Mouse (Mus musculus) activated CD4-positive, CD25-positive, alpha-beta regulatory T cell, adult 4 months (primary cell): ENCODE measurements around the gene Phactr3. TPM values are rescaled to one million over a fixed set of nuclear protein-coding genes. Genes with fewer than 3 reads are reported as not detected.

ENCODE experiments used
- ATAC-seq: one replicate; pipeline ENCODE4 v1.8.0; 2017
- polyA plus RNA-seq, 2 experiments: library from polyadenylated mRNA; unstranded; fragments of 100-300 nt; shearing (Covaris generic); gene quantifications; one replicate each; pipeline ENCODE4 v1.2.1; 2017

The Phactr3 gene
- polyA plus RNA-seq, 2 experiments from 2014 or later, result 0.38 to 1.1 TPM

- no peak for ATAC-seq
These were observed 18.7 kb downstream of the Phactr3 start for GRCm38 (mm10) chr2:178137518-178137917.

DNA sequence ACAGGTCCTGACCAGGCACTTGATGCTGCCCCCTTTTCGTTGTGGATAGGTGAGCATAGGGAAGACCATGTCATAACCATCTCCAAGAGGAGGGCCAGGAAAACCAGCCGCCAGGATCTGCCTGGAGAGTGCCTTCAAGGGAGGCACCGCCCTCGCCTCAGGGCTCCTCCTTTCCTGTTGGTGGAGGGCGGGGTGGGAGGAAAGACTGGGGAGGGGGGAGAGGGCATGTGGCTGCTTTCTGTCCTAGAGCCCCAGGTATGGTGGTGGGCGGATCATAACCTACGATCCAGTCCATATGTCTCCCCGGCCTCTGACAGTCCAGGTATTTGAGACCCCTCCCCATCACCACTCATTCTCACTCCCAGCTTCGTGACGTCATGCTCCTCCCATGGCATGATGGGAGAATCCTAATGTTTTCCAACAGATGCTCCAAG, 22.7 kb downstream of the Phactr3 start:
- no peak for ATAC-seq

DNA sequence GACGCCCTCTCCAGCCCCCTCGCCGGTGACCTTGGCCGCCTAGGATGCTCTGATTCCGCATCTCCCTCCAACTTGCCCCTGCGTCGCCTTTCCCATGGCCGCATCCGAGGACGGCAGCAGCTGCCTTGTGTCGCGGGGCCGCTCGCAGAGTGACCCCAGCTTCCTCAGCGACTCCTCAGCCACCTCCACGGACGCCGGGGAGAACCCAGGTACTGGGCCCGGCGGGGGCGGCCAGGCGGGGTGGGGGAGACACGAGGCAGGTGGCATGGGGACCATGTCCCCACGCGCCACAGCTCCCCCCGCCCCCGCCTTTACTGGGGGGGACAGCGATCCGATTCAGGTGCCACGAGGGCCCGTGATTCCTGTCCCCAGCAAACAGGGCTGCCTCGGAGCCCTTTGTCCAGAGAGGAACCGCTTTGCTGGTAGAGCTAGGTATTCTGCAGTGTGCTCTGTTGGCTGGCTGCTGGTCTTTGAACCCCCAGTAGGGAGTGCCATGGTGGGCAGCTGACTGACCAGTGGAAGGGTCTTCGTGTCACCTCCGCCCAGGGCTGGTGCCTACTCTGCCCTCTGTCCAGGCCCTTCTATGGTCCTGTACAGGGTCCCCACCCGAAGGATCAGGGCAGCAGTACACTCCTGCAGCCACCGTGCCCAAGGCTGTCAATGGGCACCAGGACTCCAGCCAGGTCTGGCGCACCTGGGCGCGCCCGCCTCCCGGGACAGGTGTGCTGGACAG, 23.7 kb downstream of the Phactr3 start:
- no peak for ATAC-seq

DNA sequence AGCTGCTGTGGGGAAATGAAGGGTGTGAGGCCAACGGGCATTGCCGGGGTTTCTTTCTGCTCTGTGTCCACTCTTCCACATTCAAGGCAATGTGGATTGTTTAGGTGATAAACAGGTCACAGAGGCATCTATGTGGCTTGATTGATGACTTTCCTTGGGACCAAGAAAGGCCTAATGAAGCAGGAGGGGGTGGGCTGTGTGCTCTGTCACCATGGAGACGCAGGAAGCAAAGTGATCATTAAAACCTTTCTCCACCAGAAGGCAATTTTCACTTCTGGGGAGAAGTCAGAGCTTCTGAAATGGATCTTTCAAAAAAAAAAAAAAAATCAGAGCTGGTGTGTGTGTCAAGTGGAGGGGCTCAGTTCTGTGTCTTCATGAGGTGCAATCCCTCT, 24.2 kb downstream of the Phactr3 start:
- no peak for ATAC-seq

DNA sequence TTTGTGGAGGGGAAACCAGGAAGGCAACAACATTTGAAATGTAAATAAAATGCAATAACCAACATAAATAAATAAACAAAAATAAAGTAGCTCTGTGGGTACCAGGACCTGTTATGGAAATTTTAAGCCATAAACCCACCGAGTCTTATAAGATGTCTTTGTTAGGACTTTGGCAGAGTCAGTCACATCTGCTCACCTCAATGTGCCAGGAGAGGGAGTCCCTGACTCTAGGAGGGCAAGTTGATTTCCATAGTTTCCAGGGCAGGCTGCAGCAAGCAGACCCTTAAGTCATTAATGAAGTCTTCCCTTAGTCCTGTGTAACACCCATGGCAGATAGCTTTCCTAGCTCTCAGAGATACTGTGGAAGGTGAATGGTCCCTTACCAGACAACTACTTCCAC, 25.1 kb downstream of the Phactr3 start:
- no peak for ATAC-seq

GRCm38 (mm10) chr2:178149312-178149711, 30.5 kb downstream of the Phactr3 start:
- no peak for ATAC-seq

GRCm38 (mm10) chr2:178150697-178151096, 31.9 kb downstream of the Phactr3 start:
- ATAC-seq, result no peak

- ATAC-seq, result no peak
These were observed 34.8 kb downstream of the Phactr3 start for GRCm38 (mm10) chr2:178153601-178154000.

- no peak for ATAC-seq
These were observed 35.4 kb downstream of the Phactr3 start for GRCm38 (mm10) chr2:178154129-178154528.

DNA sequence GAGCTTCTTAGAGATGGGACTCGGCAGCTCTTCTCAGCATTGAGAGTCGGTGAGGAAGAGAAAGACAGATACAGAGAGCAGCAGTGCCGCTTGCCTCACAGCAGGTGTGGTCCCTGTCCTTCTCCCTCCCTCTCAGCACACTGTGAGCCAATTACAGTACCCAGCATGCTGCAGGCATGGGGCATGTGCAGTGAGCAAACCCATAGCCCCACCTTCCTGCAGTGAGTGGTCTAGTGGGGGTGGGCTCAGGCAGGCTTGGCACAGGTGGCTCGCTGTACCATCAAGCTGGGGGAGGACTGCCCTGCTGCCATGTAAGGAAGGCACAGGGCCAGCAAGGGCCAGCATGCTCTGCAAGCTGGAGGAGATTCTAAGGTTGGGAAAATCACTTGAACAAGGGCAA, 35.8 kb downstream of the Phactr3 start:
- ATAC-seq, result no peak

DNA sequence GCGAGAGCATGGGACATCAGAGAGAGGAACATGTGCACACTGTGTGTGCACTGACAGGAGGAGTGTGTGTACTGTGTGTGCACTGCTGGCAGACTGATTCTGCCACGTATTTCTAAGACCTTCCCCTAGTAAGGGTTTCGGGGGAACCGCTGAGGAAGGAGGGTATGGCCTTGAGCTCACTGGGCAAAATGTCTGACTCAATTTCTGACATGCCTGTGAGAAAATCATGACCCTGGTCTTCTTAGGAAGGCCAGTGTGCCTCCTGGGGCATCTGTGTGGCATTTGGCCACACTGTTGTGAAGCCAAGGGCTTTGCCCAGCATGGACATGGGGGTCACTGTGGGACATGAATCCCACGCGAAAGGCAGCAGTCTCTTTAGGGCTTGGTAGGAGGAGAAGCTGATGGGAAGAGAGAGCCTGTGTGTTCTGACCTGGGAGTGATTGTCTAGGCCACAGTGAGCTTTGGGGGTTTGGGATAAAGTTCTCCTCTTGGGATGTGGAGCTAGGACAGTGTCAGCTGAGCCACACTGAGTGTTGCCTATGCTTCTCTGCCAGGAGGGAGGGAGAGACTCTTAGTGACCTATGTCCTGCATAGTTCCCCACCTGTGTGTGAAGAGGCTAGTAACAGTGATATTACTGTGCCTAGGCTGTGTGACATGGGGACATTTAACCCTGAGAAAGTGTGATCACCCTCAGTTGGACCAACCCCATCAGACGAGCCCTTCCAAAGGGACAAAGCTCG, 36.6 kb downstream of the Phactr3 start:
- no peak for ATAC-seq

- no peak for ATAC-seq
These were observed 37.1 kb downstream of the Phactr3 start for GRCm38 (mm10) chr2:178155917-178156282.

DNA sequence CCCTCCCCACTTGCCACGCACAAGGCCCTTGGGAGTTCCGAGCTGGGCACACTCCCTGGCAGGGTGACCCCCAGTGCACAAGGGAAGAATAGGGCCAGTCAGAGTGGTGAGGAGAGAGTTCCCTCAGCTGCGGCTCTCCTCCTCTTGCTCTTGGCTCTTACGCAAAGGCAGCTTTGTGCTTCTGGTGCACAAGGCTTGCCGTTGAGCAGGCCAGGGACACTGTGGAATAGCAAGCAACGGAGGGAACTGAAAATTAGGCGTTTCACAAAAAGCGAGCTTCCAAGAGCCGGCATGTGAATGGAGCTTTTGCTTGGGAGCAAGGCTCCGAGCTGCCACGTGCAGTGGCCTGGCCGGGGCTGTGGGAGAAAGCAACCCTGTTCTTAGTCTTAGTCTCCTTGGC, 40.2 kb downstream of the Phactr3 start:
- ATAC-seq, result no peak

DNA sequence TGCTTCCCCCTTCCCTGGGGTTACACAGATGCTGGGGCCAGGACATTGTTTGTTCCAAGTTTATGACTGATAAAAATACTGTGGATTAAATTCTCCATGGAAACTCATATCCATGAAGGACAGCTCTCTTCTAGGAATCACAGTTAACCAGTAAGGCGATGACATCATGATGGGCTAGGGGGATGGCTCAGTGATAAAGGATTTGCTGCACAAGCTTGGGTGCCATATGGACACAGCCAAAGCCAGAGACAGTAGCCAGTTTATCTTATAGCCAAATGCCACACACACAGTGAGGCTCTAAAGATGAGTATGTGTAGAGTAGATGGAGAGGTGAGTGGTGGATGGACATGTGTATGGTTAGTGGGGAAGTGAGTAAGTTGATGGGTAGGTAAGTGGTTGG, 45.2 kb downstream of the Phactr3 start:
- ATAC-seq, result no peak

GRCm38 (mm10) chr2:178165943-178166342, 47.2 kb downstream of the Phactr3 start:
- no peak for ATAC-seq

DNA sequence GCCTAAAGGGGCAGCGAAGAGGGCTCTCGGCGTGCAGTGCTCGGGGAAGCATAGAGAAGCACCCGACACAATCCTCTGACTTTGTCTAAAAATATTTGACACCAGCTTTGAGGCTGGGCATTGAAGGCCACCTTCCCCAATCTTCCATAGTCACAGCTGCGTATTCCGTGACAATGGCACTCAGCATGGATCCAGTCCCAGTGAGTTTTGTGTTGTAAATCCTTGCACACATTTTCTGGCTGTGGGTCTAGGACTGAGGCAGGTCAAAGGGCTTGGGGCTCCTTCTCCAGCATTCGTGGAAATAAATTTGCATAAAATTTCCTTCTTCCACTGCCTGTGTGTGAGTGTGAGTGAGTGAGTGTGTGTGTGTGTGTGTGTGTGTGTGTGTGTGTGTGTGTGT, 51.2 kb downstream of the Phactr3 start:
- ATAC-seq, result no peak

- no peak for ATAC-seq
These were observed 55.2 kb downstream of the Phactr3 start for GRCm38 (mm10) chr2:178173951-178174350.

DNA sequence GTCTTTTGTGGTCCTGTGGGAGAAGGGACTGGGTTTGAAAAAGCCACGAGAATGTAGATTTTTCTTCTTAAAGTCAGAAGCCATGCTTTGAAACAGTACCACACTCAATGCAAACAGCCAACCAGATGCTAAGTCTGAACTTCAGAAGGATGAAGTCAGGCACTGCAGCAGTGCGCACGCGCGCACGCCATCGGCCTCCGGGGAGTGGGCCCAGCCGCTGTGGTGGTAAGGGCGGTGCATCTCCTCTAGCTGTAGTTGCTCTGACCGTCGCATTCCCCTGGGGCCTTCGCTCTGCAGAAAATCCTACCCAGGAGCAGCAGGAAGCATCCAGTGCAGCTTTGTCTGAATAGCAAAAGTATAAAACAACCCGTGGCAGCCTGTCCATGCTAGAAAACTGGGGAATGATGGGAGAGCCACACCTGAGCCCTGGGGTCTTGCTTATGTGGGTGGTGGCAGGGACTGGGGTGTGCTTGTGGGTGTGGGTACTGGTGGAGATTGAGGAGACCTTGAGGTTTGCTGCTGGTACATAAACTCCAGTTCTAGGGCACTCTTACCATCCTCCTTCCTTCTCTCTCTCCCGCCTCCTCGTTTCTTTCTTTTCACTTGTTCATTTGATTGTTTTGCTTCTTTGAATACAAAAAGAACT, 56.6 kb downstream of the Phactr3 start:
- ATAC-seq, result no peak

DNA sequence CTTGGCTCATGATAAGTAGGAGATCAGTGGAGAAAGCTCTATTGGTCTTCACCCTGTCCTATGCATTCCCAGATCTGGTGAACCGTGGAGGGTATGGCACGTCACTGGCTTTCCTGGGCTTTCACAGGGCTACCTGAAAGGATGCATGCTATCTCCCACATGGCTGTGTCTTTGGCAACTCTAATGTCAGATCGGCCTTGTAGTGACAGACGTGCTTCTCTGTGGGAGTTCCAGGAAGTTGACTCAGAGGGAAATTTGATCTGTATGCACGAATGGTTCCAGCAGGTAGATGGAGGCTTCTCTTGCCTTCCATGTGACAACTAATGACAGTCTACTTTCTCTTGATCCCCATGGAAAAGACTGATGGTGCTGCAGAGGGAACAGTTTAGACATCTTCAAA, 65.5 kb downstream of the Phactr3 start:
- no peak for ATAC-seq

GRCm38 (mm10) chr2:178184862-178185261, 66.1 kb downstream of the Phactr3 start:
- no peak for ATAC-seq

DNA sequence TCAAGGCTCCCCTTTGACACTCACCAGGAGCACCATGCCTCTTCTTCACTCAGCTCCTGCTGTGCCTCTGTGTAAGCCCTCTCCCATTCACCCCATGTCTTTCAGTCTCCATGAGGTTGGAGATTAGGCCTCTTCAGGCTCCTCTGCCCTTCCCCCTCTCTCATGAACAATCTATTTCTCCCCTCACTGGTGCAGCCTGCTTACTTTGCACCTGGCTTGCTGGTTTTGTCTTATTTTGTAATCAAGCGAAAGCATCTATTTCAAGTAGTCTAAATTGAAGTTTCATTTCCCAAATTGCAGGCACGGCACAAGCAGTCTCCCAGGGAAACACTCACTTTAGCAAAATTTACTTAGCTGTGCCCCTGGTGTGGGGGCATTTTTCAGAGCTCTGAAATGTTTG, 70.2 kb downstream of the Phactr3 start:
- no peak for ATAC-seq

GRCm38 (mm10) chr2:178192881-178193280, 74.1 kb downstream of the Phactr3 start:
- ATAC-seq, result no peak

DNA sequence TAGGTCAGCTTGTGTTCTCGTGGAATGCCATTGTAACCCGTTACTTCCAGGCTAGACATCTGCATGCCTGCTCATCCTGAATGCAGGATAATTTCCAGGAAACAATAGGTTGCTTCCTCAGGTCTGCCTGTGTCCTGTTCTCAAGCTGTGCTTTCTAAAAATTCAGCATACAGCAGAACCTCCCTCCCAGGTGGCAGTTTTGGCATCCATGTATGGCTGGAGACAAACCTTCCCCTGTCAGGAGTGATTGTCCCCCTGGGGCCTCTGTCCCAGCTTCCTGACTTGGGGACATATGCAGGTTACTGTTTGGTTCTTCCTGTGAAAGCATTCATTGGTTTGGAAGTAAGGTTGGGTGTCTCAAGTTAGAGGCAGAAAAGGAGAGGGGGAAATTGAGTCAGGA, 74.7 kb downstream of the Phactr3 start:
- no peak for ATAC-seq

GRCm38 (mm10) chr2:178194908-178195307, 76.1 kb downstream of the Phactr3 start:
- ATAC-seq, result no peak
